Mouse (Mus musculus): ENCODE results near the gene Tmem120a.

DNA sequence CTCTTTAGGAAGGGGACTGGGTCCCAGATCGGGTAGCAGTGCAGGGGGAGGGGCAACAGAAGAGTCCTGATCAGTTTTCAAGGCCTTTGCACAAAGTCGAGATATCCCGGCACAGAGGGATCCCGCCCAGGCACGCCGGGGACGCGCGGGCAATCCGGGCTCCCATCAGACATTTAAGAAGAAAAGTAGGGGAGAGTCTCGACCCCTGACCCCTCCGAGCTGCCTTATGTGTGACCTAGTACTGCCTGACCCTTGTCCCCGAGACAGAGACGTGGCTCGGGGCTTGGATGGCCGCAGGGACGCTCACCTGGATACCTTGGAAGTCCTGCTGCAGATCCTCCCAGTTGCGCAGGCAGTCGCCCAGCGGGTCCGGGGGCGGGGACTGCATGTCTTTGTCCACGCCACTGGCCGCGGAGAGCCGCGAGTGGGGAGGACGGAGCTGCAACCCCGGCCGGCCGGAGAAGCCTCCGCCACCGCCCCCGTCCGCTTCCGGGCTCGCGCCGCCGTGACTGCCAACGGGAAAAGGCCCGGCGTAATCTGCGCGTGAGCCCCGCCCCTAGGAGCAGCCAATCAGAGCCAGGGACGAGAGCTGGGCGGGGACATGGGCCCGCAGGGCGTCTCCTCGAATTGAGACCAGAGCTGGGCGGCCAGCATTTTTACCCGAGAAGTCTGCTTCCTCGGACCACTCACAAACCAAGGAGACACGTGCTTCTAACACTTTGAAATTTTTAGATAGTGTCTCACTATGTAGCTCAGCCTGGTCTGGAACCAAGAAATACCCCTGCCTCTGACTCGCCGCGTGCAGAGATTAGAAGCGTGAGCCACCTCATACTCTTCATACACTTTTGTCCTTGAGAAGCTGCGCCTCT is at the start of gene Tmem120a:
- TF ChIP-seq CTCF (IDR thresholded peaks at IDR 0.05; ENCODE audit: low read depth) (peak; percentile 2; the same call in 1 of the 2 replicates), EP300 (optimal IDR thresholded peaks at IDR 0.05) (no peak)
